Mouse (Mus musculus) midbrain, embryonic 11.5 days (tissue): ENCODE data around the gene Cyp2t4. TPM values are rescaled to one million over a fixed set of nuclear protein-coding genes. Genes with fewer than 3 reads are reported as not detected.

Experiments
- ATAC-seq: fragments of 200-750 bp; cut with Nextera tagmentation; 2 replicates; pipeline ENCODE4 v1.8.0; 2017; ENCODE audit warnings: moderate TSS enrichment, moderate library complexity; ENCODE audit not compliant: low FRiP score
- DNase-seq: peaks from one replicate; pipeline ENCODE4 v3.0.0; 2015; ENCODE audit warnings: low spot score; ENCODE audit errors: missing footprints
- H3K27ac ChIP-seq: fragments of 300-500 bp; sonication (generic); 2 replicates; pipeline ENCODE4 v1.5.1; 2014; ENCODE audit warnings: low read depth, low read length
- H3K27me3 ChIP-seq: fragments of 300-500 bp; sonication (generic); 2 replicates; pipeline ENCODE4 v1.6.1; 2014; ENCODE audit warnings: mild to moderate bottlenecking, low read length, moderate library complexity, mixed read lengths; ENCODE audit not compliant: control insufficient read depth, insufficient read depth
- H3K36me3 ChIP-seq: fragments of 300-500 bp; sonication (generic); 2 replicates; pipeline ENCODE4 v1.6.1; 2014; ENCODE audit warnings: mild to moderate bottlenecking, low read length, moderate library complexity, mixed read lengths; ENCODE audit not compliant: control insufficient read depth, insufficient read depth
- H3K4me1 ChIP-seq: fragments of 300-500 bp; sonication (generic); 2 replicates; pipeline ENCODE4 v1.6.1; 2014; ENCODE audit warnings: low read length; ENCODE audit not compliant: control insufficient read depth, insufficient read depth
- H3K4me2 ChIP-seq: fragments of 300-500 bp; sonication (generic); 2 replicates; pipeline ENCODE4 v1.6.1; 2014; ENCODE audit warnings: mild to moderate bottlenecking, moderate library complexity
- H3K4me3 ChIP-seq: fragments of 300-500 bp; sonication (generic); 2 replicates; pipeline ENCODE4 v1.5.1; 2014; ENCODE audit warnings: low read depth, low read length
- H3K9ac ChIP-seq: fragments of 300-500 bp; sonication (generic); 2 replicates; pipeline ENCODE4 v1.6.1; 2014; ENCODE audit warnings: low read length
- H3K9me3 ChIP-seq: fragments of 300-500 bp; sonication (generic); 2 replicates; pipeline ENCODE4 v1.6.1; 2016; ENCODE audit warnings: low read length; ENCODE audit not compliant: control insufficient read depth
- WGBS: fragments of 180-500 bp; shearing (Covaris S2); extraction: QIAGEN DNeasy Blood & Tissue Kit; methylation state at CpG from one replicate; pipeline ENCODE4 v1.1.7; 2014; 5-methylcytosine and 5-hydroxymethylcytosine counted together
- polyA plus RNA-seq: library from polyadenylated mRNA; unstranded; fragments of >200 nt; fragmentation: Nextera tagmentation; extraction: Ambion mirVana; gene quantifications from 2 replicates; pipeline ENCODE4 v1.2.1, GENCODE M21; 2014

The Cyp2t4 gene
- polyA plus RNA-seq, 1 experiment from 2014 or later = 0.11 TPM

GRCm38 (mm10) chr7:27165007-27165655 lies 11.6 kb downstream of the Cyp2t4 start:
- H3K36me3 ChIP-seq = peaks cover 5% of the 10 kb centered on the region; the same call in 1 of the 2 replicates
- no peaks in the 10 kb centered on the region for H3K9me3 ChIP-seq
- H3K4me1 ChIP-seq = peaks cover 38% of the 10 kb centered on the region
- peak overlapping the region; percentile 78 for H3K4me3 ChIP-seq
- DNase-seq = peak; percentile 79
- H3K9ac ChIP-seq = peak overlapping the region; percentile 86
- ATAC-seq = no peak
- no peak overlapping the region for H3K27ac ChIP-seq
- H3K27me3 ChIP-seq = no peaks in the 10 kb centered on the region
- WGBS = 85% methylated on average over 22 of the region's 23 CpGs
- peak overlapping the region; percentile 79 for H3K4me2 ChIP-seq

DNA sequence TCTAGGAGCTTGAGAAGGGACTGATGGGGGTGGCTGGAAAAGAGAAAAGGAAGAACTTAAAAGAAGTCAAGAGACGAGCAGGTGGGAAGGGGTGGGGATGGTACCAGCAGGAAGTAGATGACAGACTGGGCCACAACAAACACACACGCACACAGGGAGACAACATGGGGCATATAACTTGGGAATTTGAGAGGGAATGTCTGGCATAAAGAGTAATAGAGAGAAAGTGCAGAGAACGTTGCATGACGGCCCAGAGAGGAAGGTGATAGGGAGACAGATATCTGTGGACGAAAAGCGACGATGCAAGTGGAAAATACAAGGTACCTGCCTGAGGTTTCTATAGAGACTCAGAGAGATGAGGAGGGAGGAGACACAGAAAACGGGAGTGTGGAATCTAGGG lies 12.2 kb downstream of the Cyp2t4 start:
- ATAC-seq = no peak
- peaks cover 5% of the 10 kb centered on the region; the same call in 1 of the 2 replicates for H3K36me3 ChIP-seq
- peak overlapping the region; percentile 86 for H3K9ac ChIP-seq
- H3K4me1 ChIP-seq = peaks cover 38% of the 10 kb centered on the region
- H3K27ac ChIP-seq = peak overlapping the region; percentile 97
- peak overlapping the region; percentile 79 for H3K4me2 ChIP-seq
- H3K9me3 ChIP-seq = no peaks in the 10 kb centered on the region
- no peaks in the 10 kb centered on the region for H3K27me3 ChIP-seq
- peak overlapping the region; percentile 78 for H3K4me3 ChIP-seq
- DNase-seq = no peak
- 5% methylated on average over 8 of the region's 8 CpGs for WGBS

DNA sequence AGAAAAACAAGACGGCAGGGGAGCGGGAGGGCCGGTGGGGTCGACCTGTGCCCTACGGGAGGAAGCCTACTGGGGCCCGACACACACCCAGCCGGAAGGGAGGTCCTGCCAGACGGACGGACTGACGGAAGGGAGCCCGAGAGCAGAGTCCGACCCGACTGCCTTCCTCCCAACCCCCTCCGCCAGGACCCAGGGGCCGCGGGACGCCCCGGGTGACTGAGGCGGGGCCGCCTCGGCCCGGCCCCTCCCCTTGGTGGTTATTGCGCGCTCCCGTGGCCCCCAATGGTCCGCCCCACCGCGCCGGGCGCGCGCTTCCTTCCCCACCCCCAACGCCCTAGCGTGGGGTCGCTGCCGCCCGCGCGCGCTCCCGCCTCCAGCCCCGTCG lies 12.7 kb downstream of the Cyp2t4 start:
- ATAC-seq (peak; percentile 85), DNase-seq (peak; percentile 98)
- peak overlapping the region; percentile 79 for H3K4me2 ChIP-seq
- peak overlapping the region; percentile 78 for H3K4me3 ChIP-seq
- H3K27me3 ChIP-seq = no peaks in the 10 kb centered on the region
- H3K9me3 ChIP-seq = no peaks in the 10 kb centered on the region
- peaks cover 5% of the 10 kb centered on the region; the same call in 1 of the 2 replicates for H3K36me3 ChIP-seq
- WGBS = 1% methylated on average over 24 of the region's 43 CpGs
- H3K9ac ChIP-seq = peak overlapping the region; percentile 86
- H3K4me1 ChIP-seq = peaks cover 38% of the 10 kb centered on the region
- H3K27ac ChIP-seq = peak overlapping the region; percentile 97

- no peaks in the 10 kb centered on the region for H3K27me3 ChIP-seq
- H3K9me3 ChIP-seq = no peaks in the 10 kb centered on the region
- peak within 1 kb of the TSS; percentile 86 for H3K9ac ChIP-seq
- 2% methylated on average over 54 of the region's 61 CpGs for WGBS
- peak within 1 kb of the TSS; percentile 78 for H3K4me3 ChIP-seq
- H3K36me3 ChIP-seq = peaks cover 5% of the 10 kb centered on the region; the same call in 1 of the 2 replicates
- peak within 1 kb of the TSS; percentile 79 for H3K4me2 ChIP-seq
- DNase-seq = peak; percentile 99
- ATAC-seq = peak; percentile 88
- H3K4me1 ChIP-seq = peaks cover 36% of the 10 kb centered on the region
- H3K27ac ChIP-seq = peak within 1 kb of the TSS; percentile 97
Observed at GRCm38 (mm10) chr7:27166614-27167474, 13.3 kb downstream of the Cyp2t4 start, which contains the start of gene Egln2. Gene Egln2 (minus strand): TSS chr7:27166802.

GRCm38 (mm10) chr7:27167475-27168094 lies 14.1 kb downstream of the Cyp2t4 start:
- peaks cover 36% of the 10 kb centered on the region for H3K4me1 ChIP-seq
- ATAC-seq (no peak), DNase-seq (peak; percentile 86)
- peak overlapping the region; percentile 97 for H3K27ac ChIP-seq
- H3K9ac ChIP-seq = peak overlapping the region; percentile 86
- no peaks in the 10 kb centered on the region for H3K9me3 ChIP-seq
- no peaks in the 10 kb centered on the region for H3K27me3 ChIP-seq
- peak overlapping the region; percentile 79 for H3K4me2 ChIP-seq
- WGBS = 78% methylated on average over 11 of the region's 11 CpGs
- peaks cover 5% of the 10 kb centered on the region; the same call in 1 of the 2 replicates for H3K36me3 ChIP-seq
- H3K4me3 ChIP-seq = peak overlapping the region; percentile 78; the same call in 1 of the 2 replicates

GRCm38 (mm10) chr7:27168371-27168770 lies 14.9 kb downstream of the Cyp2t4 start:
- no peak overlapping the region for H3K4me2 ChIP-seq
- H3K4me1 ChIP-seq = peaks cover 29% of the 10 kb centered on the region
- peaks cover 5% of the 10 kb centered on the region; the same call in 1 of the 2 replicates for H3K36me3 ChIP-seq
- DNase-seq (no peak), ATAC-seq (no peak)
- H3K27me3 ChIP-seq = no peaks in the 10 kb centered on the region
- H3K9ac ChIP-seq = no peak overlapping the region
- no peaks in the 10 kb centered on the region for H3K9me3 ChIP-seq
- WGBS = 95% methylated on average over 5 of the region's 5 CpGs
- no peak overlapping the region for H3K4me3 ChIP-seq
- H3K27ac ChIP-seq = no peak overlapping the region

GRCm38 (mm10) chr7:27170981-27171380 lies 17.5 kb downstream of the Cyp2t4 start:
- no peak overlapping the region for H3K4me2 ChIP-seq
- H3K27ac ChIP-seq = no peak overlapping the region
- no peak overlapping the region for H3K4me3 ChIP-seq
- WGBS = 96% methylated on average over 3 of the region's 3 CpGs
- H3K27me3 ChIP-seq = no peaks in the 10 kb centered on the region
- DNase-seq (no peak), ATAC-seq (no peak)
- H3K9me3 ChIP-seq = no peaks in the 10 kb centered on the region
- no peak overlapping the region for H3K9ac ChIP-seq
- H3K36me3 ChIP-seq = no peaks in the 10 kb centered on the region
- peaks cover 5% of the 10 kb centered on the region for H3K4me1 ChIP-seq

- no peaks in the 10 kb centered on the region for H3K36me3 ChIP-seq
- no peak overlapping the region for H3K4me2 ChIP-seq
- DNase-seq (no peak), ATAC-seq (no peak)
- WGBS = 93% methylated on average over 15 of the region's 15 CpGs
- H3K27me3 ChIP-seq = no peaks in the 10 kb centered on the region
- peaks cover 5% of the 10 kb centered on the region for H3K4me1 ChIP-seq
- H3K4me3 ChIP-seq = no peak overlapping the region
- H3K27ac ChIP-seq = no peak overlapping the region
- H3K9ac ChIP-seq = no peak overlapping the region
- H3K9me3 ChIP-seq = no peaks in the 10 kb centered on the region
Observed at GRCm38 (mm10) chr7:27174496-27174895, 21.0 kb downstream of the Cyp2t4 start.
